Mouse (Mus musculus): ENCODE results near the gene Akna. TPM values are rescaled to one million over a fixed set of nuclear protein-coding genes. Genes with fewer than 3 reads are reported as not detected.
A peak's percentile ranks its signal among the peaks of the same experiment; 100 is the strongest.

Akna gene
- polyA plus RNA-seq, 1 experiment from 2014 or later: 4.8 TPM

DNA sequence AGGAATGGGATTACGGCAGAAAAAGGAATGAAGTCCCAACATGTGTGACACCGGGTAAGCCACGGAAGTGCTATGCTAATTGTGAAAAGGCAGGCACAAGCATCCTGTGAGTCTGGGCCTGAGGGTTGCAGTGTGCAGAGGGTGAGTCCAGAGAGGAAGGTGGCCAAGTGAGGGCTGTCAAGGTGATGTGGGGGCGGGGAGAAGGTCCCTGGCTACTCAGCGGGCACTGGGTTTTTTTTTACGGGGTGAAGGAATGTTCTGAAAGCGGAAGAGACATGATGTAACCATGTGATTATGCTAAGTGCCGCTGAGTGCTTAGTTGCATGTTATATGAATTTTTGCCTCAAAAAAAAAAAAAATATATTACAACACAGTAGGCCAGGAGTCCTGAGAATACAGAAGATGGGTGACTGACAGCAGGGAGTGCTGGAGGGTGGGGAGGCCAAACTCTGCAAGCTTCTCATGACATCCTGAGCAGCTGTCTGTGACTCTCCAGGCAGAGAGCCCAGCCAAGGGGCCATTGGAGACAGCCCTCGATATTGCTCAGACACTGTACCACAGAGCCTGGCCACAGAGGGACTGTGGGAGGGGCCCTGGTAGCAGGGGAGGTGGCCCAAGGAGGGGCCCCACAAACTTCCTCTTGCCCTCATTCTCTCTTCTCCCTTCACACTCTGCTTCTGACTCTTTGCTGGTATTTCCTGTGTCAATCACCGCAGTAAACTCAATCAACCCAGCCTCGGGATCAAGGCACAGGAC, 4.1 kb downstream of the Akna start:
- H3K4me2 ChIP-seq: no peak overlapping the region
- H3K27me3 ChIP-seq: no peaks in the 10 kb centered on the region
- H3K36me3 ChIP-seq: peaks cover 30% of the 10 kb centered on the region
- H3K9me3 ChIP-seq: no peaks in the 10 kb centered on the region
- H3K9ac ChIP-seq: no peak overlapping the region
- H3K27ac ChIP-seq (replicated peaks): no peak overlapping the region
- no peak for ATAC-seq (ENCODE audit: low read depth)
- H3K4me3 ChIP-seq: no peak overlapping the region
- 72% methylated on average over 11 of the region's 11 CpGs for WGBS
- H3K4me1 ChIP-seq (replicated peaks): peaks cover 40% of the 10 kb centered on the region

DNA sequence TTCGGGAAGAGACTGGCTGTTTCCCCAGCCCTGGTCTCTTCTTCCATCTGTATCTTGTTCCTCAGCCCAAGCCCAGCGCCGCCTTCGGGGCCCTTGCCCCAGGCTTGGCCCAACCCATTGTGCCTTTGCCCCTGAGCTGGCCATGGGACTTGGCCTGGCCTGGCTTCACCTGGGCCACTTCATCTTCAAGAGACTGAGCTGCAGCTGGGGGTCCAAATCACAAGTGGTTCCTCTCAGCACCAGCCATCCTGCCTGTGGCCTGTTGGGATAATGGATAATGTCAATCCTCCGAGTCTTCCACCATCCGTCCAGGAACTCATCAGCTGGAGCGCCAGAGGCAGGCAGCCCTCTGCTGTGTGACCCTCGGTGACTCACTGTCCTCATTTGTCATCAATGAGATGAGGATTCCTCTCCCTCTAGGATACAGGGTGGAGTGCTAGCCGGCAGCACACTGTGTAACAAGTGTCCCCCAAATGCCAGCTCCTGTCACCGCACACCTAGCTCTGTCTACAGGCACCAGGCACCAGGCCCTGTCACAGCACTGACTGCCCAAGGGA, 5.1 kb downstream of the Akna start:
- WGBS: 83% methylated on average over 10 of the region's 10 CpGs

DNA sequence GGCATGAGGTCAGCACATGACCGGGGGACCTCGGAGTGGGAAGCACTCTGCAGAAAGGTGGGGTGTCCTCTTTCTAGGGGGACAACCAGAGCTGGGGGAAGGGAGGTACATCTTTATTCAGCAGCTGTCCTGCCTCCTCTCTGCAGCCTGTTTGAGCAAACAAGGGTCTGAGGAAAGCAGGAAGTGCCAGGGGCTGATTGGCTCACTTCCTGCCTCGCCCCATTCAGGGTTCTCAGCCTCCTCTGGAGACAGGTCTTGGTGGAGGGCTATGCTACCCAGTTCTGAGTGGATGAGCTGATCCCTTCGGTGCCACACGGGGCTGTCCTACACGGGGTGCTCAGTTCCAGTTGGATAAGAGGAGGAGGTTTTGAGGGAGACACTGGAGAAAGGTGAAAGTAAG, 11.8 kb downstream of the Akna start:
- 81% methylated on average over 6 of the region's 6 CpGs for WGBS
- H3K36me3 ChIP-seq: peaks cover 25% of the 10 kb centered on the region
- H3K9ac ChIP-seq: no peak overlapping the region
- H3K27ac ChIP-seq (replicated peaks): no peak overlapping the region
- no peaks in the 10 kb centered on the region for H3K9me3 ChIP-seq
- no peaks in the 10 kb centered on the region for H3K27me3 ChIP-seq
- peaks cover 28% of the 10 kb centered on the region for H3K4me1 ChIP-seq (replicated peaks)
- H3K4me2 ChIP-seq: no peak overlapping the region
- no peak for ATAC-seq (ENCODE audit: low read depth)
- no peak overlapping the region for H3K4me3 ChIP-seq

More for the DNA sequence above, 5.1 kb downstream of the Akna start:
- Histone ChIP-seq H3K9me3 (no peaks in the 10 kb centered on the region), H3K36me3 (peaks cover 31% of the 10 kb centered on the region), H3K4me2 (no peak overlapping the region), H3K27me3 (no peaks in the 10 kb centered on the region), H3K4me3 (no peak overlapping the region), H3K4me1 (replicated peaks) (peaks cover 30% of the 10 kb centered on the region), H3K27ac (replicated peaks) (no peak overlapping the region), H3K9ac (no peak overlapping the region)
- ATAC-seq (ENCODE audit: low read depth): no peak

DNA sequence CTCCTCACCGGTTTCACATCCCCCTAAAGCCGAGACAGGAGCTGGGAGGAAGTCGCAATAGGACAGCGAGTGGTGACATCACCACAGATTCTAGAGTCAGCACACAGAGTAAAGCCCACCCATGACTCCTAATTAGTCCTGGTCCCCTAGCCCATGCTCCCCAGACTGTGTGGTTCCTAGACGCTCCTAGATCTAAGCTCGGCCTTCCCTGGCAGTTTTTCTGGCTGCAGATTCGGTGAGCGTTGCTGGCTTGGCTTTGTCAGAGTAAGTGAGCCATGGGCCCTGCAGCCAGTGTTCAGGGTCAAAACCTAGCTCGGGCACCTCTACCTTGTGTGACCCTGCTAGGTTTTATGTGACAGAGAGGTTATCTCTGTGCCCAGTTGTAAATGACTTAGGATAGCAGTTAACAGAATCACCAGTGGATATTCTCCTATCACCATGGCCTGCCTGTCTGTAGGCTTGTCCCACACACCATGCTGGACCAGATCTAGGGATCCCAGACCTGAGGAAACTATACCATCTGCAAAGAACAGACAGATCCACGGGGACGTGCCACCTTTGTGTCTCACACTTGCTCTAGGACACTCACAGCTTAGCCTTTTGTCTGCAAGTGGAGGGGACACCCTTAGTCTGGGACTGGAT, 13.1 kb downstream of the Akna start:
- 49% methylated on average over 11 of the region's 11 CpGs for WGBS
- peak overlapping the region; percentile 80; the same call in 1 of the 2 replicates for H3K27ac ChIP-seq (replicated peaks)
- no peaks in the 10 kb centered on the region for H3K27me3 ChIP-seq
- H3K9ac ChIP-seq: 0 out of 2 replicates have a peak overlapping the region, but pooled peaks have one; percentile 2
- peaks cover 28% of the 10 kb centered on the region for H3K4me1 ChIP-seq (replicated peaks)
- peak; percentile 75 for ATAC-seq (ENCODE audit: low read depth)
- H3K9me3 ChIP-seq: no peaks in the 10 kb centered on the region
- peak overlapping the region; percentile 16; the same call in 1 of the 2 replicates for H3K4me2 ChIP-seq
- H3K36me3 ChIP-seq: peaks cover 23% of the 10 kb centered on the region
- no peak overlapping the region for H3K4me3 ChIP-seq

DNA sequence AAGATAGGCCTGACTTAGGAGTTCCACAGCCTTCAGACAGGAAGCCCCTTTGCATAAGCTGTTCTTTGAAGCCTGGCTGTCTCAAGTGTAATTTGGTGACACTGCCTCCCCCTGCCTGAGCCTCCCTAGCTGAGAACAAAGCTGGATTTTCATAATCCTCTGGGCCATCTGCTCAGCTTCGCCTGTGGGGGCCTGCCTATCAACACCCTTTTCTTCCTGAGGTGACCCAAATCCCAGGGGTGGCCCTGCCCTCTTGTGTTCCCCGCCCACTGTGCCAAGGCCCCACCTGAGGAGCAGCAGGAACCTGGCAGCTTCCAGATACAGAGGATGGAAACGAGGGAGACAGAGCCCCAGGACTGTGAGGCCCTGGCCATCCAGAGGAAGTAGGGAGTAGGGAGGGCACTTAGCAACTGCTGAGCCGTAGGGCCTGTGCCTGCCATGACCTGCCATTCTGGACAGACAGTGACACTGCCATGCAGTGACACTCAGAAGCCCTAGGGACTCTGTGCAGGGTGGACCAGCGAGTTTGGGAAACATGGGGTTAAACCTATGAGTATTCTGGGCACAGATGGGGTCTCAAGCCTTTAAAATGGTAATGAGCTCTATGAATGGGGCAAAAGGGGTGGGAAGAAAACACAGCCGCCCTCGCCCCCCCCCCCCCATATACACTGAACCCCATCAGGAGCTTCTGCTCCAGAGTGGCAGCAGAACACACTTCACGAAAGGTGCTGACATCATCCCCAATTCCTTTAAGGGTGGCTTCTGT, 13.8 kb downstream of the Akna start:
- Histone ChIP-seq H3K27me3 (no peaks in the 10 kb centered on the region), H3K4me2 (peak overlapping the region; percentile 16; the same call in 1 of the 2 replicates), H3K4me1 (replicated peaks) (peaks cover 28% of the 10 kb centered on the region), H3K9ac (0 out of 2 replicates have a peak overlapping the region, but pooled peaks have one; percentile 14), H3K9me3 (no peaks in the 10 kb centered on the region), H3K27ac (replicated peaks) (peak overlapping the region; percentile 80), H3K4me3 (no peak overlapping the region), H3K36me3 (peaks cover 16% of the 10 kb centered on the region)
- WGBS: 20% methylated on average over 8 of the region's 8 CpGs
- peak; percentile 71 for ATAC-seq (ENCODE audit: low read depth)

DNA sequence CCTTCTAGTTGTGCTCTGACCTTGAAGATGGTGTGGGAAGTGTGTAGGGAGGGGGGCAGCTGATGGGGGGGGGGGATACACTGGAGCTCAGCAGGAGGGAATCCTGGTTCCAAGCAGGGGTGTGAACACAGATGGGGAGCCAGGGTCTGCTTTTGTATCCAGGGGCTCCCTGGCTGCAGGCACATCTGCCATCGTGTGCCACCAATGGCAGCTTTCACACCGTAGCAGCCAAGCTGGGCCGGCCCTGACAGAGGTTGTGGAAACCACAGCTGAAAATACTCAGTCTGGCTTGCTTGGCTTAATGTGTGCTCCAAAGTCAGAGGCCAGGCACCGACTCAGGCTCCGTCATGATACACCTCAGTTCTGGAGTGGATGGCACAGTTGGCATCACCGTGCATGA, 15.1 kb downstream of the Akna start:
- no peak overlapping the region for H3K4me2 ChIP-seq
- H3K36me3 ChIP-seq: 0 out of 2 replicates have a peak, but pooled peaks cover 12% of the 10 kb centered on the region
- H3K9ac ChIP-seq: no peak overlapping the region
- H3K27ac ChIP-seq (replicated peaks): no peak overlapping the region
- WGBS: 62% methylated on average over 6 of the region's 6 CpGs
- H3K4me3 ChIP-seq: no peak overlapping the region
- no peaks in the 10 kb centered on the region for H3K9me3 ChIP-seq
- H3K4me1 ChIP-seq (replicated peaks): peaks cover 35% of the 10 kb centered on the region
- H3K27me3 ChIP-seq: no peaks in the 10 kb centered on the region
- no peak for ATAC-seq (ENCODE audit: low read depth)

DNA sequence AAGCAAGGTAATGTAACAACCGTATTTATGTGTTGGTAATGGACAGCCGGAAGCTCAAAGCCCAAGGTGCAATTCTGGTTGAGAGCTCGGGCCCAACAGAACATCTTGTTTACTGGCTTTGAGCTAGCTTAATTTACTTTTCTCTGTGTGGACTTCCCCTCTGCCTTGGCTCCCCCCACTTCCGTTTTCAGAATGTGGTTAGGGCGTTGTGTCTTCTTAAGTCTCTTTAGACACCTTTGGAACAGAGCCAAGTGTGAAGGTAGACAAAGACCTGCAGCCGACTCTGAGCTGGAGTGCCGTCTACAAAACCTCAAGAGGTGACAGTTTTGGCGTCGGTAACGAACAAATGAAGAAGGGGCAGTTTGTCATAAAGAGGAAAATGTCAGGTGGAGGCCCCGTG, 17.4 kb downstream of the Akna start:
- H3K4me2 ChIP-seq: no peak overlapping the region
- peaks cover 24% of the 10 kb centered on the region for H3K36me3 ChIP-seq
- no peak overlapping the region for H3K4me3 ChIP-seq
- peaks cover 35% of the 10 kb centered on the region for H3K4me1 ChIP-seq (replicated peaks)
- WGBS: 81% methylated on average over 11 of the region's 11 CpGs
- H3K9ac ChIP-seq: no peak overlapping the region
- no peak for ATAC-seq (ENCODE audit: low read depth)
- no peak overlapping the region for H3K27ac ChIP-seq (replicated peaks)
- no peaks in the 10 kb centered on the region for H3K9me3 ChIP-seq
- no peaks in the 10 kb centered on the region for H3K27me3 ChIP-seq

DNA sequence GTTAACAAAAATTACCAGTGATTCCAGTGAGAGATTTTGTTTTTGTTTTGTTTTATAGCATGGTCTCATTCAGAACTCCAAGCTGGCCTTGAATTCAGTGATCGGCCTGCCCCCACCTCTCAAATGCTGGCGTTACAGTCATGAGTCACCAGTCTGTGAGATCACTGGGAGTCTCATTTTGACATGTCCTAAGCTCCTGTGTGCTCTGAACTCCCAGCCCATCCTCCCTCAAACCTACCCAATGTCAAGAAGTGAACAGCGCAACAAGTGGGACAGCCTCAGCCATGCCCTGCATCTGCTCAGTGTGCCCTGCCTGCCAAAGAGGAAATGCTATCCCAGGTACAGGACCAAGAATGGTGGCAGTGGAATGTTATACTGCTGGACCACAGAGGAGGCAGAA, 17.9 kb downstream of the Akna start:
- H3K27ac ChIP-seq (replicated peaks): no peak overlapping the region
- H3K4me2 ChIP-seq: no peak overlapping the region
- no peaks in the 10 kb centered on the region for H3K9me3 ChIP-seq
- H3K9ac ChIP-seq: no peak overlapping the region
- no peak overlapping the region for H3K4me3 ChIP-seq
- H3K4me1 ChIP-seq (replicated peaks): peaks cover 32% of the 10 kb centered on the region
- WGBS: 91% methylated on average over 3 of the region's 3 CpGs
- no peak for ATAC-seq (ENCODE audit: low read depth)
- no peaks in the 10 kb centered on the region for H3K27me3 ChIP-seq
- peaks cover 29% of the 10 kb centered on the region for H3K36me3 ChIP-seq

DNA sequence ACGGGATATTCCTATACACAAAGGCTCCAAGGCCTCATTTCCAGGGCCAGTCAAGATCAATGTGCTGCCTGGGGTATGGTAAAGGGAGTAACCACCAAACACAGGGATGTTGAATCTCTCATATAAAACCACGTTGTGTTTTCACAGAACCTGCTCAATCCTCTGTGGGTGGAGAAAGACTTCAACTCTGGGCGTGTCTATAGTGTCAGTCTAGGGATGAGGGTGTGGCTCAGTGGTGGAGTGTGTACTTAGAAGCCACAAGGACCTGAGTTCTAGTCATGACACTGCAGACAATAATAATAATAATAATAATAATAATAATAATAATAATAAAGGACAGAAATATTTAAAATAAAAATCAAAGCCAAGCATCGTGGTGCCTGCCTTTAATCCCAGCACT, 18.9 kb downstream of the Akna start:
- Histone ChIP-seq H3K4me2 (no peak overlapping the region), H3K36me3 (peaks cover 39% of the 10 kb centered on the region), H3K4me1 (replicated peaks) (peaks cover 22% of the 10 kb centered on the region), H3K4me3 (no peak overlapping the region), H3K9ac (no peak overlapping the region), H3K9me3 (no peaks in the 10 kb centered on the region), H3K27me3 (no peaks in the 10 kb centered on the region), H3K27ac (replicated peaks) (no peak overlapping the region)
- ATAC-seq (ENCODE audit: low read depth): no peak
- WGBS: 92% methylated on average over 4 of the region's 4 CpGs

DNA sequence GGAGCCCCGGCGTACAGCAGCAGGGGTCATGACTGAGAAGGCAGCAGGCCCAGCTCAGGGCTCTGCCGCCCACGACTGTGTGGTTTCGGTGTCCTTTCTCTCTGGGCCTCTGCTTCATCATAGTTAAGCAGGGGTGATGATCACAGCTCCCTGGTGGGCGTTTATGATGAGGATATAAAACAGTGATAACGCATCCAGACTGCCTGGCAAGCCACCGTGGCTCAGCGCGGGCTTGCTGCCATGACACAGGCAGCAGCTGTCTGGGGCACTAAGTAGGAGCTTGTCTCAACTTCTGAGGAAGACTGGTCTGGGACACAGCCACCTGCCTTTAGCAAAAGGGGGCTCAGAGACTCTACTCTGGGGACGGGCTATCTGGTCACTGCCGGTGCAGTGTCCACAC, 19.7 kb downstream of the Akna start:
- no peak for ATAC-seq (ENCODE audit: low read depth)
- Histone ChIP-seq H3K27me3 (no peaks in the 10 kb centered on the region), H3K4me3 (no peak overlapping the region), H3K9ac (no peak overlapping the region), H3K4me2 (no peak overlapping the region), H3K4me1 (replicated peaks) (peaks cover 14% of the 10 kb centered on the region), H3K36me3 (peaks cover 47% of the 10 kb centered on the region), H3K27ac (replicated peaks) (no peak overlapping the region), H3K9me3 (no peaks in the 10 kb centered on the region)
- 63% methylated on average over 12 of the region's 12 CpGs for WGBS

DNA sequence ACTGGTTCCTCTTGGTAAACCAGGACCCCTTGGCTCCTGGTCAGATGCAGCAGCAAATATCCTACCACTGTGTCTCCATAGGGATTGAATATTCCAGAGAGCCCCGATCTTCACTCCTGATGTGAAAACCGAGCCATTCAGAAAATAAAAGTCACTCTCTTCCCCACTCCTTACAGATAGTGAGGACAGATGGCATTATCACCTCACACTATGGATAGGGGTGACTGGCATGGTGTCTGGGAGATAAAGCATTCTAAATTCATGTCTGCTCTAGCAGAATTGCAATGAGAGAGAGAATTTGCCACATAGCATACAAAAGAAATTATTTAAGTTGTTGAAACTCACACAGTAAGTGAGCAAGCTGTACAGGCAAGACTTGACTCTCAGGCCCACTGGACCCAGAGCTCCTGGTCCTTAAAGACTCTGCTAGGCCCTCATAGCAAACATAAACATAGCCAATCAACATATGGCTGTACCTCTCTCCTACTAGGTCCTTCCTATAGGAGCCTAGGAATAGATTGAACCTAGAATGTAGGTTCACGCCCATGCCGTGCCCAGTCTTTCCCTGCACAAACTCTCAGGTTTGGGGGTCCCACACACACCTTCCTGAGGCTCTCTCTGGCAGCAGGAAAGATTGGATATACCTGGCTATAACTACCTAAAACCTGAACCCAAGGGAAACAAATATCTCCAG, 20.3 kb downstream of the Akna start:
- no peak for ATAC-seq (ENCODE audit: low read depth)
- peaks cover 53% of the 10 kb centered on the region for H3K36me3 ChIP-seq

More for the DNA sequence above, 20.3 kb downstream of the Akna start:
- Histone ChIP-seq H3K9ac (no peak overlapping the region), H3K27me3 (no peaks in the 10 kb centered on the region), H3K27ac (replicated peaks) (no peak overlapping the region), H3K4me2 (no peak overlapping the region), H3K4me1 (replicated peaks) (peaks cover 7% of the 10 kb centered on the region), H3K4me3 (no peak overlapping the region), H3K9me3 (no peaks in the 10 kb centered on the region)
- WGBS: 84% methylated on average over 4 of the region's 4 CpGs
